Mouse (Mus musculus) inflammation-experienced regulatory T-cells, adult 6 months (primary cell): ENCODE measurements around the gene Sgsm3. TPM values are rescaled to one million over a fixed set of nuclear protein-coding genes. Genes with fewer than 3 reads are reported as not detected.

Experiments used
- polyA plus RNA-seq, 3 experiments: library from polyadenylated mRNA; unstranded; fragments of 100-300 nt; shearing (Covaris generic); gene quantifications; one replicate each; pipeline ENCODE4 v1.2.1; 2017

The Sgsm3 gene
- polyA plus RNA-seq, 3 experiments from 2014 or later, result 3.1 to 4.5 (median 3.5) TPM

Other genes with a start within 250 kb of the Sgsm3 start
- 100 to 1,000 TPM; 104 to 125 (median 125) TPM for gene Adsl, start 29.3 kb upstream of the Sgsm3 start, polyA plus RNA-seq
- 10 to 100 TPM; 47.3 to 66.5 (median 48.1) TPM for gene Mrtfa, start 213.0 kb downstream of the Sgsm3 start, polyA plus RNA-seq